29 mouse cellular contexts compared by ENCODE assay signal in the genomic region with DNA sequence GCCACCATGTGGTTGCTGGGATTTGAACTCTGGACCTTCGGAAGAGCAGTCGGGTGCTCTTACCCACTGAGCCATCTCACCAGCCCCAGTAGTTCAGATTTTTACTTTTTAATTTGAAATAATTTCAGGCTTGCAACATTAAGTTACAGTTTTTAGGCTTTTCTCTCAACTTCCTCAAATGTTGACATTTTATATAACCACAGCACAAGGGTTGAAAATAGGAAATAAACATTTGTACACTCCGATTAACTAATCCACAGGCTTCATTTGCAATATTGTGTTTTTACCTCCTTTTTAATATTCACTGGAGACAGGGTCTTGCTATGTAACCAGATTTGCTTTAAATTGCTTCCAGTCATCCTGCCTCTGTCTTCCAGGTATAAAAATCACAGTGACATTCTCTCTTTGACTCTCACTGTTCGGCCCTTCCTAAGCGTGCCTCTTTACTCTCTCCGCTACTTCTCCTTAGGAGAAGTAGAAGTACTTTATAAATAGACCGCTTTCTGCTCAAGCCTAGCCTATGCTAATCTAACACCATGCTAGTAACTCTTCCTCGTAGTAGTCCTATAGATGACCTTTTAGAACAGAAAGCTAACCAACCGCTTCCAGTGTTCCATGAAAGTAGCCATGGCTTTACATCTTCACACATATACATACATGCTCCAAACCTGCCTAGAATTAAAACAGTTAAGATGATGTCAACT.
DNase-seq lines count a peak whose midpoint lies in the region; ATAC-seq and TF ChIP-seq lines count a peak whose summit lies in the region.
"Had no signal": no experiment of that assay in that cellular context is flagged by ENCODE, and none has a peak within 500 bp of the region (broad histone marks: within the 10 kb centered on the region; RNA-seq: fewer than 3 reads in every experiment).

No protein-coding gene starts in this region.

- peak overlapping the region; percentile 24; the same call in 1 of the 2 replicates for H3K27ac ChIP-seq in gastrocnemius, adult 2 months
- no peak overlapping the region for H3K27ac ChIP-seq in cerebellum, adult 2 months (ENCODE audit: insufficient read depth, low read length)
- H3K27ac ChIP-seq in midbrain, embryonic 10.5 days (replicated peaks) = no peak overlapping the region
- H3K27ac ChIP-seq: forebrain, embryonic 13.5 days; heart, embryonic 13.5 days; hindbrain, embryonic 12.5 days; limb, embryonic 13.5 days; liver, embryonic 13.5 days; midbrain, embryonic 15.5 days; neural tube, embryonic 12.5 days had no signal

- no peak for DNase-seq in gastrocnemius, adult 2 months
- DNase-seq in gastrocnemius, postnatal 4 days (ENCODE audit: low spot score in 2 of 2) = no peak
- DNase-seq in B cell, adult 2 months = peak; percentile 12 to 24
- DNase-seq in cerebellum, adult 2 months = no peak
- no peak for DNase-seq in midbrain, embryonic 10.5 days (ENCODE audit: low spot score)
- DNase-seq: adrenal gland, postnatal 36 days; cerebellum, adult 8-10 months; cerebellum, postnatal 25 days; gastrocnemius, postnatal 36 days; heart, postnatal 10 days; kidney, adult 9 months; kidney, postnatal 14 days; liver, embryonic 13.5 days; lung, embryonic 14.5 days; lung, postnatal 14 days; right cerebral cortex, postnatal 4 days; thymus, adult 2 months; thymus, postnatal 36 days had no signal

- WGBS in cerebellum, adult 2 months = 89% methylated on average over 9 of the region's 9 CpGs
- WGBS in midbrain, embryonic 10.5 days = 96% methylated on average over 9 of the region's 9 CpGs

- no peak for TF ChIP-seq POLR2A in cerebellum, adult 2 months (IDR thresholded peaks at IDR 0.05; ENCODE audit: borderline replicate concordance, insufficient read depth, low read length)

- H3K27me3 ChIP-seq in cerebellum, adult 2 months (ENCODE audit: control insufficient read depth, insufficient read depth, low read length) = no peaks in the 10 kb centered on the region
- H3K27me3 ChIP-seq in midbrain, embryonic 10.5 days (ENCODE audit: low read depth, poor library complexity, severe bottlenecking) = no peaks in the 10 kb centered on the region
- H3K27me3 ChIP-seq: forebrain, embryonic 13.5 days; heart, embryonic 13.5 days; hindbrain, embryonic 12.5 days; limb, embryonic 13.5 days; liver, embryonic 13.5 days; megakaryocyte, embryonic 14.5 days; midbrain, embryonic 15.5 days; neural tube, embryonic 12.5 days had no signal

- H3K4me3 ChIP-seq in gastrocnemius, adult 2 months = no peak overlapping the region
- no peak overlapping the region for H3K4me3 ChIP-seq in cerebellum, adult 2 months (replicated peaks; ENCODE audit: insufficient read depth, low read depth, low read length)
- no peak overlapping the region for H3K4me3 ChIP-seq in midbrain, embryonic 10.5 days
- H3K4me3 ChIP-seq: forebrain, embryonic 13.5 days; heart, embryonic 13.5 days; hindbrain, embryonic 12.5 days; limb, embryonic 13.5 days; liver, embryonic 13.5 days; megakaryocyte, embryonic 14.5 days; midbrain, embryonic 15.5 days; neural tube, embryonic 12.5 days had no signal

- H3K4me1 ChIP-seq in cerebellum, adult 2 months (ENCODE audit: control insufficient read depth, insufficient read depth, low read length) = peaks cover 7% of the 10 kb centered on the region
- H3K4me1 ChIP-seq in midbrain, embryonic 10.5 days = peaks cover 7% of the 10 kb centered on the region; the same call in 1 of the 2 replicates

- ATAC-seq in hematopoietic stem cell, adult 5-6 weeks (replicated peaks in 1 of 2; ENCODE audit: insufficient read depth in 1 of 2, low FRiP score in 2 of 2, low TSS enrichment in 1 of 2, low read depth in 1 of 2, poor library complexity in 2 of 2, severe bottlenecking in 2 of 2) = peak; percentile 81
- ATAC-seq in neutrophil, adult 5-6 weeks (ENCODE audit: extremely low read depth, insufficient number of reproducible peaks, low FRiP score, poor library complexity, severe bottlenecking) = peak; percentile 41; the same call in 1 of the 2 replicates
- ATAC-seq: CD4-positive, CD25-positive, alpha-beta regulatory T cell, adult 4 months; forebrain, embryonic 13.5 days; intestine, embryonic 16.5 days; midbrain, embryonic 15.5 days had no signal

- intact Hi-C loops in gastrocnemius, adult 2 months (cut with DNase I) = no loop called here

- H3K36me3 ChIP-seq in midbrain, embryonic 10.5 days = peaks cover 39% of the 10 kb centered on the region
- H3K36me3 ChIP-seq: hindbrain, embryonic 12.5 days; midbrain, embryonic 15.5 days had no signal

- no peaks in the 10 kb centered on the region; the same call in 1 of the 2 replicates for H3K9me3 ChIP-seq in midbrain, embryonic 10.5 days (replicated peaks)
- H3K9me3 ChIP-seq: forebrain, embryonic 13.5 days; heart, embryonic 13.5 days; hindbrain, embryonic 12.5 days; limb, embryonic 13.5 days; liver, embryonic 13.5 days; megakaryocyte, embryonic 14.5 days; midbrain, embryonic 15.5 days; neural tube, embryonic 12.5 days had no signal

- no peak for TF ChIP-seq CTCF in gastrocnemius, adult 2 months (IDR thresholded peaks at IDR 0.05)
- TF ChIP-seq CTCF in cerebellum, adult 2 months (IDR thresholded peaks at IDR 0.05; ENCODE audit: borderline replicate concordance, insufficient read depth, low read depth, low read length) = no peak

Comparison
In these comparisons a context has a peak if more than half of its experiments do, and no peak if none do; other contexts are left out.
1. DNase-seq: peak in B cell, adult 2 months (2 of 2); none in gastrocnemius, adult 2 months (single experiment), gastrocnemius, postnatal 4 days (0 of 2), cerebellum, adult 2 months (0 of 2) and midbrain, embryonic 10.5 days (single experiment).